Mouse (Mus musculus): Measurements from ENCODE around the gene Pik3c2g. TPM values are rescaled to one million over a fixed set of nuclear protein-coding genes. Genes with fewer than 3 reads are reported as not detected.

Gene Pik3c2g
- polyA plus RNA-seq (2012; rRNA removed), result 1.1 and 1.5 TPM in 2 replicates

GRCm38 (mm10) chr6:139586892-139587291 lies at the start of gene Pik3c2g:
Gene Pik3c2g, plus strand, starts transcription at chr6:139587221.

Other genes with a start within 250 kb of the Pik3c2g start
- gene Rergl, start 85.2 kb upstream of the Pik3c2g start, polyA plus RNA-seq (2012; rRNA removed), result not detected in 2 replicates